Mouse (Mus musculus) spleen, adult 2 months (tissue): Measurements from ENCODE around the gene Fermt2.

Source experiments
- CTCF ChIP-seq: fragments of 200-500 bp; IDR thresholded peaks from 2 replicates; pipeline ENCODE4 v1.5.1; 2011; ENCODE audit warnings: mild to moderate bottlenecking, inconsistent platforms; ENCODE audit not compliant: insufficient read depth, insufficient read length, insufficient replicate concordance; ENCODE audit errors: extremely low read depth
- POLR2A ChIP-seq: fragments of 200-500 bp; IDR thresholded peaks from 2 replicates; pipeline ENCODE4 v1.6.1; 2011; ENCODE audit warnings: low read depth, low read length, inconsistent platforms

DNA sequence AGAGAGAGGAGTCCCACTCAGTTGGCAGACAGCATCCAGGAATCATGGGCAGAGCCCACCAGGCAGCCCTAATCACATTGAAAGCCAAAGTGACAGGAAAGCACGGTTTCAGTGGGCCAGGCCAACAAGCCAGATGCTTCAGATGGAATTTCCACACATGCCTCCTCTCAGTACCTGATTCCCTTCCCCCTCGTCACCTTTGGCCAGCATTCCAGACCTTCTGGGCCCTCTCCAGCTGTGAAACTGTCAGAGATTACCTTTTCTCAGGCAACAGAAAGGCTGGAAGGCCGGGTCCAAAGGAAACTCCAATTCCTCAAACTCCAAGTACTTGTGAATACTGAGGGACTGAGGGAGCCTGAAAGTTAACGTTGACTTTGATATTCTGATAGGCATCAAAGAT is 19.1 kb downstream of the Fermt2 start:
- no peak for TF ChIP-seq POLR2A
- TF ChIP-seq CTCF = no peak
